Mouse (Mus musculus): ENCODE measurements around the gene Slc9a3r1. TPM values are rescaled to one million over a fixed set of nuclear protein-coding genes. Genes with fewer than 3 reads are reported as not detected.

Slc9a3r1 gene
- polyA plus RNA-seq, 1 experiment from 2014 or later = 60.5 TPM

GRCm38 (mm10) chr11:115226811-115227491 is 63.8 kb downstream of the Slc9a3r1 start:
- Histone ChIP-seq H3K4me1 (replicated peaks; ENCODE audit: control insufficient read depth, insufficient read depth, low read length) (peaks cover 64% of the 10 kb centered on the region), H3K36me3 (replicated peaks; ENCODE audit: control insufficient read depth, insufficient read depth) (no peaks in the 10 kb centered on the region), H3K27ac (peak overlapping the region; percentile 43), H3K4me2 (replicated peaks) (no peak overlapping the region), H3K9ac (peak overlapping the region; percentile 5; the same call in 1 of the 2 replicates), H3K9me3 (ENCODE audit: control insufficient read depth, low read length) (no peaks in the 10 kb centered on the region), H3K27me3 (ENCODE audit: control insufficient read depth, insufficient read depth, low read length) (no peaks in the 10 kb centered on the region), H3K4me3 (replicated peaks; ENCODE audit: low read length) (no peak overlapping the region)
- DNase-seq (ENCODE audit: low spot score) = no peak
- WGBS = 26% methylated on average over 14 of the region's 14 CpGs
- ATAC-seq (ENCODE audit: low FRiP score) = peak; percentile 52; the same call in 1 of the 2 replicates

DNA sequence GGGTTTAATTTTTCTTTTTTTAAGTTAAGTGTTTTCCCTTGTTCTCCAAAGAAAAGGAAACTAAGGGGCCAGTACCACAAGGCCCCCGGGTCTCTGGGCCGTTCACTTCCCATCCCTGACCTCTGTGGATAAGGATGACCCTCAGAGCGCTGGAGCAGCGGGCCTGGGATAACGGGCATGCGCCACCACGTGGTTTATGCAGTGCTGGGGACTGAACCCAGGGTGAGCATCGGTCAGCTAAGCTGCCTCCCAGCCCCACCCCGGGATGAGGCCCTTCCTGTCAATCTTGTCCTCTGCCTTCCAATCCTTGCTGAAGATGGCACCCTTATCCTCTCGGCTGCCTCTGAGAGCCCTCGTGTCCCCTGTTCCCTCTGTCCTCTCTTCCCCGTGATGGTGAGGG is 64.5 kb downstream of the Slc9a3r1 start:
- Histone ChIP-seq H3K27ac (no peak overlapping the region), H3K4me2 (replicated peaks) (no peak overlapping the region), H3K9ac (no peak overlapping the region), H3K4me3 (replicated peaks; ENCODE audit: low read length) (no peak overlapping the region), H3K4me1 (replicated peaks; ENCODE audit: control insufficient read depth, insufficient read depth, low read length) (peaks cover 65% of the 10 kb centered on the region), H3K27me3 (ENCODE audit: control insufficient read depth, insufficient read depth, low read length) (no peaks in the 10 kb centered on the region), H3K36me3 (replicated peaks; ENCODE audit: control insufficient read depth, insufficient read depth) (no peaks in the 10 kb centered on the region), H3K9me3 (ENCODE audit: control insufficient read depth, low read length) (no peaks in the 10 kb centered on the region)
- WGBS = 31% methylated on average over 12 of the region's 12 CpGs
- DNase-seq (ENCODE audit: low spot score) (no peak), ATAC-seq (ENCODE audit: low FRiP score) (no peak)

- 70% methylated on average over 7 of the region's 7 CpGs for WGBS
- Histone ChIP-seq H3K27ac (no peak overlapping the region), H3K4me3 (replicated peaks; ENCODE audit: low read length) (no peak overlapping the region), H3K4me1 (replicated peaks; ENCODE audit: control insufficient read depth, insufficient read depth, low read length) (peaks cover 65% of the 10 kb centered on the region), H3K4me2 (replicated peaks) (no peak overlapping the region), H3K9ac (no peak overlapping the region), H3K36me3 (replicated peaks; ENCODE audit: control insufficient read depth, insufficient read depth) (no peaks in the 10 kb centered on the region), H3K9me3 (ENCODE audit: control insufficient read depth, low read length) (no peaks in the 10 kb centered on the region), H3K27me3 (ENCODE audit: control insufficient read depth, insufficient read depth, low read length) (no peaks in the 10 kb centered on the region)
- ATAC-seq (ENCODE audit: low FRiP score) (no peak), DNase-seq (ENCODE audit: low spot score) (no peak)
These were observed 65.3 kb downstream of the Slc9a3r1 start for GRCm38 (mm10) chr11:115228430-115228829.

DNA sequence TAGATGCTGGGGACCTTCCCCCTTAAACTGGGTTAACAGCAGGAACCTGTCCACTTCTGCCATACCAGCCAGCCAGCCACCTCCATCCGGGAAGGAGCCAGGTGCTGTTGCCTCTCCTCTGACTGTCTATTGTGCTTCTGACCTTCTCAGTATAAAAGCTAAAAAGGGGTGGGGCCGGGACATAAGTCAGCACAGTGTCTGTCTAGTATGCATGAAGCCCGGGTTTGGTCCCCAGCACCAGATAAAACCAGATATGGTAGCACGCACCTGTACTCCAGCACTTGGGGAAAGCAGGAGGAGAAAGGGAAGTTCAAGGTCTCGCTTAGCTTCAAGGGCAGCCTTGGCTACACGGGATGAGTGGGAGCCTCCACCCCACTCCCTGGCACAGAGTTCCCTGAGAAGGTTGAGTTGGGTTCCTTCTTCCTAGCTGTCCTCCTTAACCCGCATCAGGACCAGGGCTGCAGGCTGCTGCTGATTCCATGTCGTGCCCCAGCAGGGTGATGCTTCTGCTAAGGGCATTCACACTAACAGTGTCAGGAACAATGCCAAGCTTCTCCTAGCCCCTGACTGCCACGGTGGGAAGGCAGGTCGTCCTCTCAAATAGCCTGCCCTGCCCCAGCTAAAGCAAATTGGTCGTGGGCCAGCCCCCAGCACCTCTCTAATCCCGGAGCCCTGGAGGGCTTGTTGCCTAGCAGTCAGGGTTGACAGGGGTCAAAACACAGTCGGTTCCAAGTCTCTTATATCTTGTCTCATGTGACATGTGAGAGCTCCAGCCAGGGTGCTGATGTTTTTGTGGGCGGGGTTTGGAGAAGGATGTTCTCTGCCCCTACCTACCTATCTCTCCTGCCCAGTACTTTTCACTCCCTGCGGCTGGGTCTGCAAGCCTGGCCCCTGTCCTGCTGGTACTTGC is 66.1 kb downstream of the Slc9a3r1 start:
- Histone ChIP-seq H3K27ac (no peak overlapping the region), H3K4me2 (replicated peaks) (no peak overlapping the region), H3K27me3 (ENCODE audit: control insufficient read depth, insufficient read depth, low read length) (no peaks in the 10 kb centered on the region), H3K36me3 (replicated peaks; ENCODE audit: control insufficient read depth, insufficient read depth) (no peaks in the 10 kb centered on the region), H3K4me1 (replicated peaks; ENCODE audit: control insufficient read depth, insufficient read depth, low read length) (peaks cover 68% of the 10 kb centered on the region), H3K9me3 (ENCODE audit: control insufficient read depth, low read length) (no peaks in the 10 kb centered on the region), H3K4me3 (replicated peaks; ENCODE audit: low read length) (no peak overlapping the region), H3K9ac (no peak overlapping the region)
- WGBS = 50% methylated on average over 15 of the region's 15 CpGs
- DNase-seq (ENCODE audit: low spot score) (no peak), ATAC-seq (ENCODE audit: low FRiP score) (no peak)

Other genes with a start within 250 kb of the Slc9a3r1 start
- 0.10 and 0.29 TPM in 2 replicates for gene Cd300lb, start 229.0 kb upstream of the Slc9a3r1 start, polyA plus RNA-seq (2014; fragmentation: Nextera tagmentation; extraction: Ambion mirVana)
- not detected in 2 replicates for gene Cd300c, start 194.2 kb upstream of the Slc9a3r1 start, polyA plus RNA-seq (2014; fragmentation: Nextera tagmentation; extraction: Ambion mirVana)
- 0.08 and 0.11 TPM in 2 replicates for gene Cd300ld, start 173.4 kb upstream of the Slc9a3r1 start, polyA plus RNA-seq (2014; fragmentation: Nextera tagmentation; extraction: Ambion mirVana)
- gene Cd300c2, start 161.5 kb upstream of the Slc9a3r1 start, polyA plus RNA-seq (2014; fragmentation: Nextera tagmentation; extraction: Ambion mirVana) = 1.0 and 1.7 TPM in 2 replicates
- gene Cd300ld2, start 147.1 kb upstream of the Slc9a3r1 start, polyA plus RNA-seq (2014; fragmentation: Nextera tagmentation; extraction: Ambion mirVana) = not detected in 2 replicates
- gene Cd300ld4, start 136.3 kb upstream of the Slc9a3r1 start, polyA plus RNA-seq (2014; fragmentation: Nextera tagmentation; extraction: Ambion mirVana) = not detected in 2 replicates
- not detected in 2 replicates for gene Cd300ld5, start 125.6 kb upstream of the Slc9a3r1 start, polyA plus RNA-seq (2014; fragmentation: Nextera tagmentation; extraction: Ambion mirVana)
- not detected in 2 replicates for gene Cd300ld3, start 114.9 kb upstream of the Slc9a3r1 start, polyA plus RNA-seq (2014; fragmentation: Nextera tagmentation; extraction: Ambion mirVana)
- gene Cd300e, start 101.2 kb upstream of the Slc9a3r1 start, polyA plus RNA-seq (2014; fragmentation: Nextera tagmentation; extraction: Ambion mirVana) = 0.16 TPM in 1 of 2 replicates, not detected in the other
- gene Rab37, start 71.9 kb upstream of the Slc9a3r1 start, polyA plus RNA-seq (2014; fragmentation: Nextera tagmentation; extraction: Ambion mirVana) = 0.59 and 0.66 TPM in 2 replicates
- gene Cd300lf, start 29.3 kb upstream of the Slc9a3r1 start, polyA plus RNA-seq (2014; fragmentation: Nextera tagmentation; extraction: Ambion mirVana) = not detected in 2 replicates
- 10.7 and 11.7 TPM in 2 replicates for gene Tmem104, start 24.1 kb downstream of the Slc9a3r1 start, polyA plus RNA-seq (2014; fragmentation: Nextera tagmentation; extraction: Ambion mirVana)
- 18.2 and 20.0 TPM in 2 replicates for gene Nat9, start 24.5 kb downstream of the Slc9a3r1 start, polyA plus RNA-seq (2014; fragmentation: Nextera tagmentation; extraction: Ambion mirVana)
- 0.33 and 0.35 TPM in 2 replicates for gene Grin2c, start 103.9 kb downstream of the Slc9a3r1 start, polyA plus RNA-seq (2014; fragmentation: Nextera tagmentation; extraction: Ambion mirVana)
- gene Fdxr, start 113.7 kb downstream of the Slc9a3r1 start, polyA plus RNA-seq (2014; fragmentation: Nextera tagmentation; extraction: Ambion mirVana) = 15.2 TPM in 2 replicates
- gene Fads6, start 134.3 kb downstream of the Slc9a3r1 start, polyA plus RNA-seq (2014; fragmentation: Nextera tagmentation; extraction: Ambion mirVana) = 1.4 and 1.5 TPM in 2 replicates
- 0.08 and 0.14 TPM in 2 replicates for gene Otop2, start 143.8 kb downstream of the Slc9a3r1 start, polyA plus RNA-seq (2014; fragmentation: Nextera tagmentation; extraction: Ambion mirVana)
- 0.15 TPM in 1 of 2 replicates, not detected in the other for gene Ush1g, start 158.7 kb downstream of the Slc9a3r1 start, polyA plus RNA-seq (2014; fragmentation: Nextera tagmentation; extraction: Ambion mirVana)
- gene Otop3, start 171.4 kb downstream of the Slc9a3r1 start, polyA plus RNA-seq (2014; fragmentation: Nextera tagmentation; extraction: Ambion mirVana) = 1.8 and 1.9 TPM in 2 replicates
- 44.5 and 50.2 TPM in 2 replicates for gene Hid1, start 204.4 kb downstream of the Slc9a3r1 start, polyA plus RNA-seq (2014; fragmentation: Nextera tagmentation; extraction: Ambion mirVana)
- 25.7 and 28.5 TPM in 2 replicates for gene Cdr2l, start 218.6 kb downstream of the Slc9a3r1 start, polyA plus RNA-seq (2014; fragmentation: Nextera tagmentation; extraction: Ambion mirVana)
- 196 and 222 TPM in 2 replicates for gene Mrpl58, start 240.4 kb downstream of the Slc9a3r1 start, polyA plus RNA-seq (2014; fragmentation: Nextera tagmentation; extraction: Ambion mirVana)

Data from hindbrain, embryonic 14.5 days (tissue).